ENCODE assay signal across 14 mouse cellular contexts in the genomic region with DNA sequence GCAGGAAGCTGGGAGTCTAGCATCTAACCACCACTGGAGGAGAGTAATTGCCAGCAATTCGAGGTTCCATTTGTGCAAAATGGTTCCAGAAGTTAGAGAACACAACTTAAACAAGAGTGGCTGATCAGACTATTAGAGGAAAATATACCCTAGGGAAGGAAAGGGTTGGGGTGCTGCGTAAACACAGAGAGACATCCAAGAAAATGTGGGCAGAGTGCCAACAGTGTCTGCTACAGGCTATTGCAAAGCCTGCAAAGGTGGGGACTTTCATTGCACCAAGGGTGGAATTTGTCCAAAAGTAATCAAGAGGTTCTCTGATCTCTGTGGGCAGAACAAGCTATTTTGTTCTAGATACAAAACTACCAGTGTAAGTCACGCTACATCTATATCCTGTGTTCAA. TPM values are rescaled to one million over a fixed set of nuclear protein-coding genes. Genes with fewer than 3 reads are reported as not detected.
A peak's percentile ranks its signal among the peaks of the same experiment; 100 is the strongest.
DNase-seq lines count a peak whose midpoint lies in the region; ATAC-seq and TF ChIP-seq lines count a peak whose summit lies in the region.
"Had no signal": no experiment of that assay in that cellular context is flagged by ENCODE, and none has a peak within 500 bp of the region (broad histone marks: within the 10 kb centered on the region; RNA-seq: fewer than 3 reads in every experiment).

No protein-coding gene starts in this region.

- H3K36me3 ChIP-seq in heart, embryonic 15.5 days: no peaks in the 10 kb centered on the region
- no peaks in the 10 kb centered on the region for H3K36me3 ChIP-seq in heart, embryonic 12.5 days
- no peaks in the 10 kb centered on the region for H3K36me3 ChIP-seq in midbrain, embryonic 14.5 days (ENCODE audit: control insufficient read depth, insufficient read depth, low read length)
- H3K36me3 ChIP-seq in midbrain, embryonic 13.5 days: no peaks in the 10 kb centered on the region
- no peaks in the 10 kb centered on the region for H3K36me3 ChIP-seq in small intestine, adult 2 months (ENCODE audit: control insufficient read depth, insufficient read depth, low read length)

- peaks cover 5% of the 10 kb centered on the region for H3K4me1 ChIP-seq in heart, embryonic 15.5 days (replicated peaks)
- 0 out of 2 replicates have a peak, but pooled peaks cover 4% of the 10 kb centered on the region for H3K4me1 ChIP-seq in heart, embryonic 12.5 days (replicated peaks)
- H3K4me1 ChIP-seq in midbrain, embryonic 14.5 days (ENCODE audit: control insufficient read depth, insufficient read depth, low read length): no peaks in the 10 kb centered on the region
- no peaks in the 10 kb centered on the region for H3K4me1 ChIP-seq in midbrain, embryonic 13.5 days (replicated peaks)
- peaks cover 12% of the 10 kb centered on the region for H3K4me1 ChIP-seq in small intestine, adult 2 months (ENCODE audit: control insufficient read depth, insufficient read depth, insufficient read length, low read length)

- no peaks in the 10 kb centered on the region for H3K9me3 ChIP-seq in heart, embryonic 15.5 days (replicated peaks)
- H3K9me3 ChIP-seq in heart, embryonic 12.5 days (replicated peaks): no peaks in the 10 kb centered on the region
- no peaks in the 10 kb centered on the region for H3K9me3 ChIP-seq in midbrain, embryonic 14.5 days (ENCODE audit: control insufficient read depth, low read length)
- H3K9me3 ChIP-seq in midbrain, embryonic 13.5 days: no peaks in the 10 kb centered on the region

- DNase-seq in midbrain, embryonic 14.5 days: peak; percentile 11
- DNase-seq in heart, postnatal 14 days: peak; percentile 14 to 29
- no peak for DNase-seq in layer of hippocampus, adult 9-10 months (ENCODE audit: low spot score)
- DNase-seq: cerebellum, postnatal 25 days; thymus, postnatal 4 days had no signal

- H3K27me3 ChIP-seq in heart, embryonic 15.5 days: no peaks in the 10 kb centered on the region
- H3K27me3 ChIP-seq in heart, embryonic 12.5 days (replicated peaks): no peaks in the 10 kb centered on the region
- no peaks in the 10 kb centered on the region for H3K27me3 ChIP-seq in midbrain, embryonic 14.5 days (ENCODE audit: control insufficient read depth, insufficient read depth, low read length)
- H3K27me3 ChIP-seq in midbrain, embryonic 13.5 days: no peaks in the 10 kb centered on the region
- H3K27me3 ChIP-seq in small intestine, adult 2 months (ENCODE audit: control insufficient read depth, insufficient read depth, low read length): no peaks in the 10 kb centered on the region
- H3K27me3 ChIP-seq: CH12.LX had no signal

- intact Hi-C loops in heart, postnatal 14 days (cut with DNase I): no loop called here

- no peak overlapping the region for H3K4me3 ChIP-seq in heart, embryonic 15.5 days
- no peak overlapping the region for H3K4me3 ChIP-seq in heart, embryonic 12.5 days
- H3K4me3 ChIP-seq in midbrain, embryonic 14.5 days (replicated peaks; ENCODE audit: low read depth, low read length): no peak overlapping the region
- no peak overlapping the region for H3K4me3 ChIP-seq in midbrain, embryonic 13.5 days (replicated peaks)
- H3K4me3 ChIP-seq in small intestine, adult 2 months (ENCODE audit: low read depth, low read length): no peak overlapping the region
- H3K4me3 ChIP-seq: erythroblast, embryonic 14.5 days had no signal

- H3K9ac ChIP-seq in heart, embryonic 15.5 days: no peak overlapping the region
- H3K9ac ChIP-seq in heart, embryonic 12.5 days: no peak overlapping the region
- H3K9ac ChIP-seq in midbrain, embryonic 14.5 days (replicated peaks; ENCODE audit: low read length): no peak overlapping the region
- H3K9ac ChIP-seq in midbrain, embryonic 13.5 days (replicated peaks): no peak overlapping the region
- H3K9ac ChIP-seq: liver, embryonic 14.5 days had no signal

- no peak overlapping the region for H3K4me2 ChIP-seq in heart, embryonic 15.5 days
- H3K4me2 ChIP-seq in heart, embryonic 12.5 days: no peak overlapping the region
- no peak overlapping the region for H3K4me2 ChIP-seq in midbrain, embryonic 14.5 days (ENCODE audit: low read length)
- no peak overlapping the region for H3K4me2 ChIP-seq in midbrain, embryonic 13.5 days (replicated peaks)
- H3K4me2 ChIP-seq: midbrain, embryonic 11.5 days had no signal

- TF ChIP-seq POLR2A in small intestine, adult 2 months (IDR thresholded peaks at IDR 0.05; ENCODE audit: low read depth, low read length): no peak

- no peak for ATAC-seq in heart, embryonic 15.5 days (replicated peaks; ENCODE audit: insufficient number of reproducible peaks, insufficient read depth, low FRiP score, low read depth)
- no peak for ATAC-seq in heart, embryonic 12.5 days (ENCODE audit: insufficient number of reproducible peaks, low FRiP score)
- no peak for ATAC-seq in midbrain, embryonic 14.5 days (ENCODE audit: low FRiP score, low TSS enrichment)
- ATAC-seq in midbrain, embryonic 13.5 days: no peak
- ATAC-seq: inflammation-experienced regulatory T-cells, adult 6 months had no signal

- TF ChIP-seq CTCF in small intestine, adult 2 months (IDR thresholded peaks at IDR 0.05; ENCODE audit: extremely low read depth, insufficient read length, insufficient replicate concordance, low read depth, low read length): no peak

- 51% methylated on average over 3 of the region's 3 CpGs for WGBS in heart, embryonic 15.5 days
- 65% methylated on average over 3 of the region's 3 CpGs for WGBS in heart, embryonic 12.5 days
- 83% methylated on average over 3 of the region's 3 CpGs for WGBS in midbrain, embryonic 14.5 days
- 86% methylated on average over 3 of the region's 3 CpGs for WGBS in midbrain, embryonic 13.5 days
- 17% methylated on average over 3 of the region's 3 CpGs for WGBS in small intestine, adult 2 months

- H3K27ac ChIP-seq in heart, embryonic 15.5 days: peak overlapping the region; percentile 50
- no peak overlapping the region for H3K27ac ChIP-seq in heart, embryonic 12.5 days (ENCODE audit: poor library complexity, severe bottlenecking)
- no peak overlapping the region for H3K27ac ChIP-seq in midbrain, embryonic 14.5 days (replicated peaks; ENCODE audit: low read depth, low read length)
- H3K27ac ChIP-seq in midbrain, embryonic 13.5 days: no peak overlapping the region
- peak overlapping the region; percentile 75 for H3K27ac ChIP-seq in small intestine, adult 2 months (ENCODE audit: insufficient read depth, low read depth, low read length)
- H3K27ac ChIP-seq: liver, embryonic 14.5 days had no signal

RNA-seq across cellular contexts. Expression of a gene that starts 49.4 kb away (rescaled TPM):
- 9.9 and 10.7 TPM in 2 replicates for polyA plus RNA-seq in heart, embryonic 15.5 days (2015; fragmentation: Nextera tagmentation; extraction: Ambion mirVana)
- 11.3 and 13.2 TPM in 2 replicates for polyA plus RNA-seq in heart, embryonic 12.5 days (2016; fragmentation: Nextera tagmentation; extraction: Ambion mirVana)
- 14.6 and 14.9 TPM in 2 replicates for polyA plus RNA-seq in midbrain, embryonic 14.5 days (2014; fragmentation: Nextera tagmentation; extraction: Ambion mirVana)
- 11.7 and 13.1 TPM in 2 replicates for polyA plus RNA-seq in midbrain, embryonic 13.5 days (2015; fragmentation: Nextera tagmentation; extraction: Ambion mirVana)
- 10 to 100 TPM; 39.5 to 48.0 TPM for total RNA-seq in heart, postnatal 14 days (2021)
- polyA plus RNA-seq in small intestine, adult 2 months (2012; rRNA removed): 9.3 and 14.8 TPM in 2 replicates

Comparison
In these comparisons a context has a peak if more than half of its experiments do, and no peak if none do; other contexts are left out.
1. H3K27ac ChIP-seq: peak in heart, embryonic 15.5 days (single experiment) and small intestine, adult 2 months (single experiment); none in heart, embryonic 12.5 days (single experiment), midbrain, embryonic 14.5 days (single experiment) and midbrain, embryonic 13.5 days (single experiment).